In genomic region chr19:5609547-5610404, GRCm38 (mm10) we compare ENCODE assay signal across 8 mouse cellular contexts. TPM values are rescaled to one million over a fixed set of nuclear protein-coding genes. Genes with fewer than 3 reads are reported as not detected.
DNase-seq lines count a peak whose midpoint lies in the region; ATAC-seq lines count a peak whose summit lies in the region.

Gene Kat5, minus strand, starts transcription at chr19:5610237.

- ATAC-seq in inflammation-experienced regulatory T-cells, adult 6 months = peak; percentile 90
- ATAC-seq in megakaryocyte-erythroid progenitor cell, adult 5-6 weeks (replicated peaks; ENCODE audit: low FRiP score, low TSS enrichment, poor library complexity, severe bottlenecking) = peak; percentile 85

- intact Hi-C loops in gastrocnemius, postnatal 14 days (cut with DNase I; ENCODE audit: low total_unique reads) = no loop called here
- intact Hi-C loops in left cerebral cortex, postnatal 10 days (cut with DNase I) = no loop called here

- DNase-seq in adipocyte (ENCODE audit: low spot score) = peak; percentile 96
- peak; percentile 95 for DNase-seq in embryo, embryonic 10 days (ENCODE audit: low spot score)
- peak; percentile 89 for DNase-seq in gastrocnemius, postnatal 14 days
- DNase-seq in left cerebral cortex, postnatal 10 days (ENCODE audit: extremely low spot score in 1 of 2, low spot score in 2 of 2) = peak; percentile 87 to 94
- DNase-seq in right cerebral cortex, postnatal 25 days = peak; percentile 96
- DNase-seq in urinary bladder, postnatal 4 days (ENCODE audit: low spot score in 2 of 2) = peak; percentile 89 to 92

RNA-seq across cellular contexts. Expression of gene Kat5, which starts in this region (rescaled TPM):
- 10 to 100 TPM; 22.0 to 25.9 TPM for total RNA-seq in gastrocnemius, postnatal 14 days (2021)
- 10 to 100 TPM; 34.5 to 46.1 (median 42.4) TPM for polyA plus RNA-seq in inflammation-experienced regulatory T-cells, adult 6 months (2017; shearing (Covaris generic))
- total RNA-seq in left cerebral cortex, postnatal 10 days (2021) = 10 to 100 TPM; 70.9 to 79.7 TPM
- 46.2 and 55.6 TPM in 2 replicates for total RNA-seq in megakaryocyte-erythroid progenitor cell, adult 5-6 weeks (2014; fragmentation: Nextera tagmentation)
- 60.7 and 86.1 TPM in 2 replicates for total RNA-seq in megakaryocyte-erythroid progenitor cell, adult 5-6 weeks (2017)

Comparison
In these comparisons a context has a peak if more than half of its experiments do, and no peak if none do; other contexts are left out.
1. Peak in every context shown above with its lines: DNase-seq and ATAC-seq.